In the genomic region with DNA sequence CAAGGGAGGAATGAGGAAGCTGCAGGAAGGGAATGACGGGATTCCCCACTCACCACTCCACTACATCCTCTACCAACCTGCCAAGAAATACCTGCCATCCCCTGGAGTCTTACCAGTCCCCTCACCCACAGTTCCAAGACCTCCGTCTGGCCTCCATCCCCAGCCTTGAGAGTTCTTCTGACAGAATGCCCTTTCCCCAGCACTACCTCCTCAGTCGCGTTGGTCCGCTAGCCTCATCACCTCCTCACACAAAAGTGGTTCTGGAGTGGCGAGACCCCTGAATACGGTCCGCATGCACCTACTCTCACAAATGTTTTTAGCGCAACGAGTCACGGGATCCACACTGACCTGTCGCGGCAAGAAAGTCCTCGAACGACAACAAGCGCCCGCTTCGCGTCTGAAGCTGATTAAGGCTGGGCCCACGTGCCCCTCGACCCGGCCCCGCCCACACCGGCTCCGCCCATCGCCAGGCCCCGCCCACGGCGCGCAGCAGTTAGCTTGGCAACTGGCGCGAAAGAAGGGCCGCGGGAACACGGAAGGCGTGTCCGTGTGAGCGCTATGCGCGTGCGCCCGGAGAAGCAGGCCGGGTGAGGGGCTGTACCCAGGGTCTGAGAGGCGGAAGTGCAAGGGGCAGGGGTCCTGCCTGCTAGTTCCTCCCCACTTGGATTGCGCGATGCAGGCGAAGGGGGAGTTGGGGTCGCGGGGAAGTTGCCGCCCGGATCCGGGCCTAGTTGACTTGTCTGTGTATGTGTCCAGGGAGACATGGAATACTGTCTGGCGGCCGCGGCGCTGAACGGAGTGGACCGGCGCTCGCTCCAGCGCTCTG, we compare ENCODE assay signal across 8 mouse cellular contexts. TPM values are rescaled to one million over a fixed set of nuclear protein-coding genes. Genes with fewer than 3 reads are reported as not detected.
DNase-seq lines count a peak whose midpoint lies in the region; ATAC-seq and TF ChIP-seq lines count a peak whose summit lies in the region.

A gene (minus strand): TSS at position 416 of the 826 bp plus-strand sequence.
A gene (plus strand): TSS at position 501 of the 826 bp plus-strand sequence.

- 0 out of 2 replicates have a peak within 1 kb of the TSS, but pooled peaks have one; percentile 3 for H3K27ac ChIP-seq in cortical plate, adult 2 months (ENCODE audit: insufficient read depth, low read length)

- DNase-seq in gastrocnemius, adult 8-10 months (ENCODE audit: low spot score in 2 of 2): peak; percentile 93 to 95
- peak; percentile 85 for DNase-seq in hindlimb bud, embryonic 11.5 days (ENCODE audit: extremely low spot score, low read depth, low spot score)
- peak; percentile 83 to 89 for DNase-seq in left cerebral cortex, adult 8-10 months (ENCODE audit: low spot score in 2 of 2)
- DNase-seq in right cerebral cortex, postnatal 10 days (ENCODE audit: low spot score in 2 of 2): peak; percentile 95 to 96
- peak; percentile 99 for DNase-seq in urinary bladder, postnatal 25 days (ENCODE audit: low spot score)

- no peaks in the 10 kb centered on the region for H3K27me3 ChIP-seq in megakaryocyte, embryonic 14.5 days (replicated peaks)

- peak; percentile 93 for ATAC-seq in activated CD4-positive, CD25-positive, alpha-beta regulatory T cell, adult 4 months

- H3K9me3 ChIP-seq in megakaryocyte, embryonic 14.5 days: no peaks in the 10 kb centered on the region

- no peak for TF ChIP-seq CTCF in cortical plate, adult 2 months (IDR thresholded peaks at IDR 0.05; ENCODE audit: extremely low read depth, insufficient read depth, low read length)

- peak; percentile 56; the same call in 1 of the 2 replicates for TF ChIP-seq POLR2A in cortical plate, adult 2 months (IDR thresholded peaks at IDR 0.05; ENCODE audit: extremely low read depth, insufficient read depth, low read length)

- peaks cover 4% of the 10 kb centered on the region; the same call in 1 of the 2 replicates for H3K4me1 ChIP-seq in cortical plate, adult 2 months (ENCODE audit: control insufficient read depth, insufficient read depth, low read length)
- H3K4me1 ChIP-seq in megakaryocyte, embryonic 14.5 days: peaks cover 68% of the 10 kb centered on the region

- peaks cover 19% of the 10 kb centered on the region for H3K36me3 ChIP-seq in megakaryocyte, embryonic 14.5 days (replicated peaks; ENCODE audit: low read length)

- H3K4me3 ChIP-seq in cortical plate, adult 2 months (ENCODE audit: insufficient read depth, low read length): peak within 1 kb of the TSS; percentile 78
- peak within 1 kb of the TSS; percentile 99 for H3K4me3 ChIP-seq in megakaryocyte, embryonic 14.5 days (replicated peaks)

RNA-seq across cellular contexts. Expression of the first gene that starts in this region (rescaled TPM):
- polyA plus RNA-seq in activated CD4-positive, CD25-positive, alpha-beta regulatory T cell, adult 4 months (2017; shearing (Covaris generic)): 1 to 10 TPM; 1.3 to 1.7 TPM
- 18.3 and 19.7 TPM in 2 replicates for polyA plus RNA-seq in cortical plate, adult 2 months (2012; rRNA removed)
- 1 to 10 TPM; 3.7 to 5.7 (median 4.7) TPM for total RNA-seq in gastrocnemius, adult 8-10 months (2022)
- 10 to 100 TPM; 14.4 to 18.3 (median 15.7) TPM for total RNA-seq in left cerebral cortex, adult 8-10 months (2022)
- 1.1 and 2.0 TPM in 2 replicates for polyA plus RNA-seq in megakaryocyte, embryonic 14.5 days (2012; ENCODE audit: insufficient read depth, low replicate concordance)

RNA-seq across cellular contexts. Expression of the second gene that starts in this region (rescaled TPM):
- 10 to 100 TPM; 25.5 to 35.6 TPM for polyA plus RNA-seq in activated CD4-positive, CD25-positive, alpha-beta regulatory T cell, adult 4 months (2017; shearing (Covaris generic))
- polyA plus RNA-seq in cortical plate, adult 2 months (2012; rRNA removed): 7.0 and 7.4 TPM in 2 replicates
- total RNA-seq in gastrocnemius, adult 8-10 months (2022): 10 to 100 TPM; 15.6 to 26.7 (median 24.0) TPM
- 1 to 10 TPM; 5.1 to 7.6 (median 6.3) TPM for total RNA-seq in left cerebral cortex, adult 8-10 months (2022)
- polyA plus RNA-seq in megakaryocyte, embryonic 14.5 days (2012; ENCODE audit: insufficient read depth, low replicate concordance): 4.2 and 38.3 TPM in 2 replicates

Comparison
In these comparisons a context has a peak if more than half of its experiments do, and no peak if none do; other contexts are left out.
1. Peak in every context shown above with its lines: DNase-seq, ATAC-seq, H3K4me3 ChIP-seq and H3K27ac ChIP-seq.